Mouse (Mus musculus): ENCODE measurements at regions not wholly inside any gene's neighbourhood (a gene's known extent, or its start where the extent isn't known, plus 50 kb on each side); places are given as distances from the start of the nearest gene placed in this dataset.

DNA sequence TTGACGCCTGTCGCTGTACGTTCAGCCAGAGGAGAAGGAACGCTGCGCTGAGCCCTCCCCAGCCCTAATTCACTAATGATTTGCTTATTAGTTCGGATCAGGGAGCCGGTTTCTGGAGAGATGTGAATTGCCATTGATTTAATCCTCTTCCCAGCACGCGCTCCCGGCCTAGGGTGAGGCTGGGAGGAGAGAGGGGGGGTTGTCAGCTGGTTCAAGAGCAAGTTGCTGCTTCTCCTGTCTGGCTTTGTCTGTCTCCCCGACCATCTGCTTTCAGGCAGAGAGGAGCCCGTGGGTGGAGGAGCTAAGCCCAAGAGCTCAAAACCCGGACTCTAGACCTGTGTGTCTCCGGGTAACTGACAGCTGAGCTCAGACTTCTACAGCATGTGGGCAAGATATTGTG, 304.4 kb downstream of the H2al1j start:
- TF ChIP-seq CTCF (IDR thresholded peaks at IDR 0.05; ENCODE audit: low read depth, low read length): no peak
- TF ChIP-seq POLR2A (IDR thresholded peaks at IDR 0.05; ENCODE audit: extremely low read depth, insufficient read depth, low read length): no peak
